14 mouse cellular contexts compared by ENCODE assay signal in genomic region chr14:48503691-48504565, GRCm38 (mm10). TPM values are rescaled to one million over a fixed set of nuclear protein-coding genes. Genes with fewer than 3 reads are reported as not detected.
DNase-seq lines count a peak whose midpoint lies in the region; ATAC-seq and TF ChIP-seq lines count a peak whose summit lies in the region.
"Had no signal": no experiment of that assay in that cellular context is flagged by ENCODE, and none has a peak within 500 bp of the region (broad histone marks: within the 10 kb centered on the region; RNA-seq: fewer than 3 reads in every experiment).

No protein-coding gene starts in this region.

- peaks cover 76% of the 10 kb centered on the region for H3K27me3 ChIP-seq in forebrain, embryonic 10.5 days (ENCODE audit: poor library complexity, severe bottlenecking)
- H3K27me3 ChIP-seq in forebrain, postnatal 0 days (ENCODE audit: insufficient read depth, low read length): no peaks in the 10 kb centered on the region
- H3K27me3 ChIP-seq in hindbrain, embryonic 11.5 days (ENCODE audit: control insufficient read depth, insufficient read depth, low read length): peaks cover 8% of the 10 kb centered on the region
- H3K27me3 ChIP-seq in midbrain, embryonic 14.5 days (ENCODE audit: control insufficient read depth, insufficient read depth, low read length): peaks cover 9% of the 10 kb centered on the region; the same call in 1 of the 2 replicates

- peak overlapping the region; percentile 23; the same call in 1 of the 2 replicates for H3K4me3 ChIP-seq in forebrain, embryonic 10.5 days
- no peak overlapping the region for H3K4me3 ChIP-seq in forebrain, postnatal 0 days (ENCODE audit: low read depth, low read length)
- H3K4me3 ChIP-seq in ES-E14 (ENCODE audit: insufficient read depth in 1 of 2, low read depth in 1 of 2, low read length in 2 of 2, poor library complexity in 1 of 2, severe bottlenecking in 1 of 2): peak overlapping the region; percentile 5 to 9; a peak in 2 of 4 replicates
- no peak overlapping the region for H3K4me3 ChIP-seq in hindbrain, embryonic 11.5 days (ENCODE audit: low read depth, low read length)
- H3K4me3 ChIP-seq in midbrain, embryonic 14.5 days (replicated peaks; ENCODE audit: low read depth, low read length): no peak overlapping the region
- H3K4me3 ChIP-seq: gastrocnemius, adult 2 months had no signal

- peak overlapping the region; percentile 72 for H3K27ac ChIP-seq in forebrain, embryonic 10.5 days
- no peak overlapping the region for H3K27ac ChIP-seq in forebrain, postnatal 0 days (ENCODE audit: low read depth, low read length)
- H3K27ac ChIP-seq in ES-E14 (ENCODE audit: insufficient read depth, low read depth, low read length, poor library complexity, severe bottlenecking): no peak overlapping the region
- no peak overlapping the region for H3K27ac ChIP-seq in hindbrain, embryonic 11.5 days (ENCODE audit: low read depth, low read length)
- H3K27ac ChIP-seq in midbrain, embryonic 14.5 days (replicated peaks; ENCODE audit: low read depth, low read length): no peak overlapping the region
- H3K27ac ChIP-seq: gastrocnemius, adult 2 months had no signal

- TF ChIP-seq CTCF in forebrain, postnatal 0 days (IDR thresholded peaks at IDR 0.05; ENCODE audit: low read depth): no peak

- WGBS in forebrain, embryonic 10.5 days: 22% methylated on average over 18 of the region's 18 CpGs
- whole genome bisulfite sequencing in forebrain, postnatal 0 days: 30% methylated on average over 18 of the region's 18 CpGs
- 31% methylated on average over 18 of the region's 18 CpGs for WGBS in hindbrain, embryonic 11.5 days
- WGBS in midbrain, embryonic 14.5 days: 20% methylated on average over 18 of the region's 18 CpGs

- H3K4me2 ChIP-seq in forebrain, postnatal 0 days (ENCODE audit: low read depth): no peak overlapping the region
- peak overlapping the region; percentile 30 for H3K4me2 ChIP-seq in hindbrain, embryonic 11.5 days (replicated peaks; ENCODE audit: low read depth, low read length)
- peak overlapping the region; percentile 34 for H3K4me2 ChIP-seq in midbrain, embryonic 14.5 days (ENCODE audit: low read length)

- H3K36me3 ChIP-seq in forebrain, embryonic 10.5 days (replicated peaks): peaks cover 10% of the 10 kb centered on the region
- peaks cover 3% of the 10 kb centered on the region; the same call in 1 of the 2 replicates for H3K36me3 ChIP-seq in forebrain, postnatal 0 days (ENCODE audit: insufficient read depth)
- no peaks in the 10 kb centered on the region for H3K36me3 ChIP-seq in ES-E14 (ENCODE audit: control insufficient read depth, insufficient read depth, low read length, poor library complexity, severe bottlenecking)
- no peaks in the 10 kb centered on the region for H3K36me3 ChIP-seq in hindbrain, embryonic 11.5 days (ENCODE audit: control insufficient read depth, insufficient read depth, low read length)
- H3K36me3 ChIP-seq in midbrain, embryonic 14.5 days (ENCODE audit: control insufficient read depth, insufficient read depth, low read length): no peaks in the 10 kb centered on the region

- H3K9me3 ChIP-seq in forebrain, embryonic 10.5 days: no peaks in the 10 kb centered on the region
- H3K9me3 ChIP-seq in forebrain, postnatal 0 days (ENCODE audit: low read length): no peaks in the 10 kb centered on the region
- H3K9me3 ChIP-seq in ES-E14 (ENCODE audit: control insufficient read depth, insufficient read depth, low read depth, low read length): no peaks in the 10 kb centered on the region
- H3K9me3 ChIP-seq in hindbrain, embryonic 11.5 days (ENCODE audit: control insufficient read depth, low read length): no peaks in the 10 kb centered on the region
- H3K9me3 ChIP-seq in midbrain, embryonic 14.5 days (ENCODE audit: control insufficient read depth, low read length): no peaks in the 10 kb centered on the region

- H3K9ac ChIP-seq in forebrain, postnatal 0 days: no peak overlapping the region
- H3K9ac ChIP-seq in ES-E14 (ENCODE audit: insufficient read depth, low read depth, low read length, poor library complexity, severe bottlenecking): no peak overlapping the region
- H3K9ac ChIP-seq in hindbrain, embryonic 11.5 days (ENCODE audit: low read depth, low read length): peak overlapping the region; percentile 13; the same call in 1 of the 2 replicates
- H3K9ac ChIP-seq in midbrain, embryonic 14.5 days (replicated peaks; ENCODE audit: low read length): 0 out of 2 replicates have a peak overlapping the region, but pooled peaks have one; percentile 4

- peaks cover 15% of the 10 kb centered on the region for H3K4me1 ChIP-seq in forebrain, embryonic 10.5 days
- H3K4me1 ChIP-seq in forebrain, postnatal 0 days (ENCODE audit: insufficient read depth): no peaks in the 10 kb centered on the region
- peaks cover 0 to 15% of the 10 kb centered on the region in 2 experiments; a peak in 2 of 4 replicates for H3K4me1 ChIP-seq in ES-E14 (ENCODE audit: control insufficient read depth in 2 of 2, insufficient read depth in 2 of 2, low read length in 2 of 2, poor library complexity in 1 of 2)
- H3K4me1 ChIP-seq in hindbrain, embryonic 11.5 days (replicated peaks; ENCODE audit: control insufficient read depth, insufficient read depth, low read length): no peaks in the 10 kb centered on the region
- H3K4me1 ChIP-seq in midbrain, embryonic 14.5 days (ENCODE audit: control insufficient read depth, insufficient read depth, low read length): 0 out of 2 replicates have a peak, but pooled peaks cover 6% of the 10 kb centered on the region

- in situ Hi-C loops in ES-E14 (cut with MboI; ENCODE audit: low sequenced_read_pairs in 2 of 2, unreplicated experiment in 2 of 2): no loop called here

- ATAC-seq in forebrain, postnatal 0 days: no peak; the same call in 1 of the 2 replicates
- peak; percentile 56; the same call in 1 of the 2 replicates for ATAC-seq in hindbrain, embryonic 11.5 days (ENCODE audit: low FRiP score)
- no peak for ATAC-seq in midbrain, embryonic 14.5 days (ENCODE audit: low FRiP score, low TSS enrichment)

- peak; percentile 33 for DNase-seq in forebrain, embryonic 10.5 days (ENCODE audit: extremely low spot score, low spot score)
- no peak for DNase-seq in forebrain, postnatal 0 days
- no peak for DNase-seq in ES-E14 (ENCODE audit: low read depth, low spot score)
- peak; percentile 48 for DNase-seq in hindbrain, embryonic 11.5 days (ENCODE audit: low spot score)
- peak; percentile 36 for DNase-seq in midbrain, embryonic 14.5 days
- no peak for DNase-seq in right cerebral cortex, postnatal 25 days
- no peak for DNase-seq in urinary bladder, postnatal 36 days (ENCODE audit: low spot score in 2 of 2)
- DNase-seq in urinary bladder, postnatal 25 days (ENCODE audit: low spot score): no peak
- DNase-seq: adrenal gland, postnatal 14 days; cerebellum, adult 2 months; gastrocnemius, adult 2 months; kidney, adult 18-20 months; liver; lung, postnatal 14 days had no signal

TF ChIP-seq in ES-E14, 5 proteins besides CTCF, POLR2A, EP300 and RAD21:
- no peak for TF ChIP-seq HCFC1 (IDR thresholded peaks at IDR 0.05; ENCODE audit: borderline replicate concordance, insufficient read depth, low read length)
- TF ChIP-seq ZC3H11A (IDR thresholded peaks at IDR 0.05; ENCODE audit: borderline replicate concordance, low read depth, low read length): no peak
- TF ChIP-seq CHD2 (IDR thresholded peaks at IDR 0.05; ENCODE audit: low read depth, low read length): no peak
- TF ChIP-seq ZNF384 (IDR thresholded peaks at IDR 0.05; ENCODE audit: low read depth, low read length): no peak
- no peak for TF ChIP-seq MAFK (IDR thresholded peaks at IDR 0.05; ENCODE audit: insufficient read depth, low read depth, low read length)
TF ChIP-seq in ES-E14: peak in this region for 0.

RNA-seq across cellular contexts. Expression of gene Tmem260, which starts 58.0 kb away (rescaled TPM):
- 18.5 and 18.7 TPM in 2 replicates for polyA plus RNA-seq in forebrain, embryonic 10.5 days (2016; fragmentation: Nextera tagmentation; extraction: Ambion mirVana)
- total RNA-seq in forebrain, postnatal 0 days (2014; rRNA removed): 10.2 and 20.6 TPM in 2 replicates
- 7.0 and 10.0 TPM in 2 replicates for polyA plus RNA-seq in forebrain, postnatal 0 days (2015; fragmentation: Nextera tagmentation; extraction: Ambion mirVana)
- total RNA-seq in ES-E14 (2012; rRNA removed): 2.1 and 5.8 TPM in 2 replicates
- 23.3 and 24.6 TPM in 2 replicates for polyA plus RNA-seq in hindbrain, embryonic 11.5 days (2014; fragmentation: Nextera tagmentation; extraction: Ambion mirVana)
- 18.7 and 27.3 TPM in 2 replicates for polyA plus RNA-seq in midbrain, embryonic 14.5 days (2014; fragmentation: Nextera tagmentation; extraction: Ambion mirVana)

Comparison
In these comparisons a context has a peak if more than half of its experiments do, and no peak if none do; other contexts are left out.
1. DNase-seq: peak in forebrain, embryonic 10.5 days (single experiment), hindbrain, embryonic 11.5 days (single experiment) and midbrain, embryonic 14.5 days (single experiment); none in forebrain, postnatal 0 days (single experiment), ES-E14 (single experiment), right cerebral cortex, postnatal 25 days (single experiment), urinary bladder, postnatal 36 days (0 of 2) and urinary bladder, postnatal 25 days (single experiment).
2. H3K4me3 ChIP-seq: peak in forebrain, embryonic 10.5 days (single experiment) and ES-E14 (2 of 2); none in forebrain, postnatal 0 days (single experiment), hindbrain, embryonic 11.5 days (single experiment) and midbrain, embryonic 14.5 days (single experiment).
3. H3K9ac ChIP-seq: peak in hindbrain, embryonic 11.5 days (single experiment) and midbrain, embryonic 14.5 days (single experiment); none in forebrain, postnatal 0 days (single experiment) and ES-E14 (single experiment).